Mouse (Mus musculus) G1E (cell line): ENCODE data around the gene Rab13.

Experiments used
- CTCF ChIP-seq: IDR thresholded peaks from 2 replicates; pipeline ENCODE4 v1.5.1; 2012; ENCODE audit warnings: low read depth, low read length, inconsistent platforms, mixed read lengths
- GATA1 ChIP-seq: IDR thresholded peaks from 2 replicates; pipeline ENCODE4 v1.6.1; 2012; ENCODE audit warnings: borderline replicate concordance, low read length, inconsistent platforms, mixed read lengths
- GATA2 ChIP-seq: IDR thresholded peaks from 2 replicates; pipeline ENCODE4 v1.6.1; 2012; ENCODE audit warnings: low read depth, low read length, inconsistent platforms, borderline replicate concordance
- POLR2AphosphoS5 ChIP-seq: IDR thresholded peaks from 2 replicates; pipeline ENCODE4 v1.6.1; 2012; ENCODE audit warnings: low read depth, low read length, inconsistent platforms; ENCODE audit not compliant: insufficient replicate concordance
- TAL1 ChIP-seq: conservative IDR thresholded peaks from 2 replicates; pipeline ENCODE4 v1.6.1; 2012; ENCODE audit warnings: low read depth, low read length, inconsistent platforms, mixed read lengths

GRCm38 (mm10) chr3:90275286-90275685 lies 61.8 kb downstream of the Rab13 start:
- TF ChIP-seq CTCF (no peak), POLR2AphosphoS5 (no peak), GATA1 (no peak), GATA2 (no peak), TAL1 (no peak)
